Mouse (Mus musculus) 416B (cell line): ENCODE measurements around the gene Mrc1.
"Not testable (repeated sequence)": the region's sequence is repeated elsewhere in the genome, so short reads cannot be mapped to it uniquely, and the experiment has no call there.

Experiments
- DNase-seq: peaks from one replicate; pipeline ENCODE4 v3.0.0; 2011; ENCODE audit warnings: low read depth

Mrc1 gene

DNA sequence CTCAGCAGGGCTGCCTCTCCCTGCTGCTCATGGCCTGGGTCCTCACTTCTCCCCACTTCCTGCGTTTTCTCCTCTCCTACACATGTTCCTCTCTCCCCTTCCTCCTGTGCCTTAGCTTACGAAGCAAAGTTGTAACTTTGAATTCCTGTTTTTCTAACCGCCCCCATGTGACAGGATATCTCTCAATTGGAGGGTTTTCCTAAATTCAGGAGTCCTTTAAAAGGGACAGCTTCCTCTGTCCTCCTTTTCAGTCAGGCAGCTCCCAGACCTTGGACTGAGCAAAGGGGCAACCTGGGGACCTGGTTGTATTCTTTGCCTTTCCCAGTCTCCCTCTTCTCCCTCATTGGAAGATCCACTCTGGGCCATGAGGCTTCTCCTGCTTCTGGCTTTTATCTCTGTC is at the start of gene Mrc1:
Gene Mrc1 (plus strand): TSS at position 244 of the 400 bp plus-strand sequence.
- no peak for DNase-seq

GRCm38 (mm10) chr2:14184375-14184774 is 44.8 kb upstream of the Mrc1 start:
- peak; percentile 29 for DNase-seq

DNA sequence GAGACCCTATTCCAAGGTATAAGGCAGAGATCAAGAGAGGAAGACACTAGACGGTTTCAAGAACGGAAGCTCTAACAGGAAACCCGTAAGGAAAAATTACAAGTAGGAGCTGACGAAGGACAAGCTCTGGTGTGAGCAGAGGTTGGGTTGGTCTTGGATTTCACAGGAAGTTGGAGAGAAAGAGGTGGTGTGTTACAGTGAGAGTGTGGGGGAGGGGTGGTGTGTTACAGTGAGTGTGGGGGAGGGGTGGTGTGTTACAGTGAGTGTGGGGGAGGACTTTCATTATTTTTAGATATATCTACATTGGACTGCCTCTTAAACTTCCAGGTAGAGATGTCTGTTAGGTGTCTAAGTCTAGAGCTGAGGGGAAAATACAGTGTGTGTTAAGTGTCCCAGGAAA is 38.5 kb upstream of the Mrc1 start:
- DNase-seq: no peak

GRCm38 (mm10) chr2:14191601-14192000 is 37.6 kb upstream of the Mrc1 start:
- no peak for DNase-seq

GRCm38 (mm10) chr2:14192046-14192445 is 37.1 kb upstream of the Mrc1 start:
- peak; percentile 25 for DNase-seq

- DNase-seq: not testable (repeated sequence)
These were observed 30.8 kb upstream of the Mrc1 start for GRCm38 (mm10) chr2:14198325-14198903.

DNA sequence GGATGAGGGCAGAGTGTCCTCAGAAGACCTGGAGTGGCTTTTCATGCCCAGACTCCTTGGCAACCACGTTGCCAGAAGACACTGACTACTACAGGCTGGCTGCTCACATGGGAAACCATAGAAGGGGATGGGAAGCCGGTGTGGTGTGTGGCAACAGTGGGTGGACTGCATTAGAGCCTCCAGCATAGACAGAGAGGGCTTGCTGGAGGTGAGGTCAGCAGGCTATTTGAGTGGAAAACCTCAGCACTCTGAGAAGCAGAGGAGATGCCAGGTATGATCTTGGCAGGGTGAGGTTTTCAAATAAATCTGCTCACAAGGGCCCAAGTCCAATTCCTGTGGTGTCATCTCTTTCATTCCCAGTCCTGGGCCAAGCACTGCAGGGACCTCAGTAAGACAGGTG is 29.6 kb upstream of the Mrc1 start:
- peak; percentile 42 for DNase-seq

DNA sequence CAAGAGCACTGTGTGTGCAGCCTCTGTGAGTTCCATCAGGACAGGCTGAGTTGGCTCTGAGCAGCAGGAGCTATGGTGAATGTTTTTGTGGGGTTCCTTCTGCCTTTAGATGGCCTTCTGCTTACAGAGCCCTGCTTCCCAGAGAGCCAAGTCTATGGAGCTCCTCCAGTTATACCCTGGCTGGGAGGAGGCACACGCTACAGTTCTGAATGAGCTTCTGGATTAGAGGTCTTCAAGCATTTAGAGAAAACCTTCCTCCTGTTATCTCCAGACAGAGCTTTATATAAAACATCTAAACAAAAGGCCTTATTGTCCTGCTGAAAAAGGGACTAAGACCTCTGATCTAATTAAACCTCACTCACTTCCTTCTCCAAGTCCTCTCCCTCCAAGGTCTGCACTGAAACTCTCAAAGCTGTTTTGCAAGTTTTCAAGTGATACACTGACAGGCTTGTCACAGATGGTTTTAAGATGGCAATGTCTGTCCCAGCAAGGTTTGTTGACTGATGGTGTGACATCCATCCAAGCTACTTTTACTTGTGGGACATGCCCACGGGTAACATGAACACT is 28.2 kb upstream of the Mrc1 start:
- not testable (repeated sequence) for DNase-seq

DNA sequence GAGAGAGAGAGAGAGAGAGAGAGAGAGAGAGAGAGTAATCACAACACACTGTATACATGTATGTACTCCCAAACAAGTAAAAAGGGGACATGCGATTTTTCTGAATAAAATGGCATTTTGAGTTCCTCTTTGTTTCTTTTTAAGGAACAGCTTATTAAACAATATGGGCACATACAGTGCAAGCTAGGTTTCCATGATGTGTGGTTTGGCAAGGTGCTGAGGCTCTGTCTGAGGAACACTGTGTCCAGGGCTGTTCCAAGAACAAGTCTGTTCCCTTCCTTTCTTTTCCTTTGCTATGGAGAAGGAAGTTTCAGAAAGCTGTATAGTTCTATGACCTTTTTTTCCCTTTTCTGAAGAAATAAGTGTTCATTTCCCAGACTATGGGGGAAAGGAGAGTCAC is 24.9 kb upstream of the Mrc1 start:
- DNase-seq: no peak

DNA sequence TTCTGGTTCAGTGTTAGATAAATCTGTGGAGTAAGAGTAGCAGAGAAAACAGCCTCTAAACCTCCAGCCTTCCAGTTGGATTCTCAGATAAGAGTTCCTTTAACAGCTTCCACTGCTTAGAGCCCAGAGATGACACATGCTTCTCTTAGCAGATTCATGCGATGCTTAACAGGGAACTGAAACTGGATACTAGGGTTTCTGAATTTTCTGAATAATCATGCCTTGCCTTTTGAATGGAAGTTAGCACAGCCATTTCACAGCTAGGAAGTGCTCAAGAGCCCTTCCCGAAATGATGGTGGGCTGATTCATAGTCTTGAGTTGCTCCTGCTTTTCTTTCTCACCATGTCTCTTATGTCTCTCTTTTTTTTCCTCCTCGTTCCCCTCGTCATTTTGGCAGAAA is 22.4 kb upstream of the Mrc1 start:
- DNase-seq: no peak

DNA sequence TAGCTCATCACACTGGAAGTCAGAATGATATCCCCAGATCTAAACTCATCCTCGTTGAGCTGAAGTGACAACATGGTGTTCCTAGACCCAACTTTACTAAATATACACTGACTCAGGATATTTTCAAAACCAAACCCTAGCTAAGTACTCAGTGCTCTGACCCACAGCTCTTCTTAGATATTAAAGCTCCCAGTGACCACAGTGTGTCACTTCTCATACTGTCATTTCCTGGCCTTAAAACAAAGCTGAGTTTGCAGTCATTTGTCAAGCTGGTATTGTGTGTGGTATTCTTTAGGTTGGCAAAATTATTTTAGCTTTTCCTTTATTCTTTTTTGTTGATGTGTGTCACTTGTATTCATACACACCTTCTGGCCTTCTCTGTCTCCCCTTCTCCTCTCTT is 18.5 kb upstream of the Mrc1 start:
- peak; percentile 79 for DNase-seq

DNA sequence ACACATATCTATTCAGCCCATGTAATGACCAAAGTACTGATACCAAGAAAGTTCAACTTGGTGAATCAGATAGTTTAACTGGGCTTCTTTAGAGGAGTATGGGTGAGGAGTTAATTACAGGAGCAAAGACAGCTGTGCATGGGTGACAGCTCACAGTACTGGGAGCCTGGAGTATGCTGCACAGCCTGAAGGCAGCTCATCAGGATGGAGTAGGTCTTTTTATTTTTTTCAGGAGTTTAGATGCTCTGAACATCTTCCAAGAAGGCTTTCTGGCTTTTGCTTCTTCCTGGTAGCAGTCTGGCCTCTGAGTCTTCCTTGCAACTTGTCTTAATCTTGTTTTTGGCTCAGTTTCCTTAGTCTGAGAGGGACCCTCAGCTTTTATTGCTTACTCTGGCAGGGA is 17.6 kb upstream of the Mrc1 start:
- DNase-seq: no peak

DNA sequence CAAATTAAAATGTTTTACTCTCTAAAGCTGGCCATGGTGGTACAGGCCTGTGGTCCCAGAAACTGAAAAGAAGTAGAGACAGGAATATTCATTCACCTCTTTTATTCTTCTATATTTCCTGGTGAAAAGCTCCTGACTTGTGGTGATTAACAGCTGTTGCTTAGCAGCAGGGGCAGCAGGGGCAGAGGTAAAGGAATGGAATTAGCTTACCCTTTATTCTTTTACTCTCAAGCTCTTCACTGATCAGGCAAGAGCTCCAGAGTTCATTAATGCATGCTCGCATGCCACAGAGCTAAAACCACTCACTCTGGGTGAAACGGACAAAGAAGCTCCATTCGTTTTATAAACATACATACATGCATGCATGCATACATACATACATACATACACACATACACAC is 14.4 kb upstream of the Mrc1 start:
- DNase-seq: no peak

- no peak for DNase-seq
These were observed 12.5 kb upstream of the Mrc1 start for GRCm38 (mm10) chr2:14216653-14217052.

- no peak for DNase-seq
These were observed 11.1 kb upstream of the Mrc1 start for GRCm38 (mm10) chr2:14218126-14218525.

DNA sequence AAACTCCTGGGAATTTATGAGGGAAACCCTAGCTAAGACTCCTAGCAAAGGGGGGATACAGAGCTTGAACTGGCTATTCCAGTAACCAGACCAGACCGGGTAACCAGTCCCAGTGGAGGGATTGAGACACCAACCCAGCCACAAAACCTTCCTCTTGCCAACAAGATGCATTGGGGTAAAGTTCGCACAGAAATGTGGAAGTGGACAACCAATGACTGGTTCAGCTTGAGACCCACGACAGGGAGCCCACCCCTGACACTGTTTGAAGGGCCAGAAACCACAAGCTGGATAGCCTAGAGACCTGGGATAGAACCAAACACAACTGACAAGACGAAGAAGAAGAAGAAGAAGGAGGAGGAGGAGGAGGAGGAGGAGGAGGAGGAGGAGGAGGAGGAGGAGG is 4.8 kb upstream of the Mrc1 start:
- no peak for DNase-seq

GRCm38 (mm10) chr2:14228495-14228894 is 697 bp upstream of the Mrc1 start:
- peak; percentile 61 for DNase-seq

DNA sequence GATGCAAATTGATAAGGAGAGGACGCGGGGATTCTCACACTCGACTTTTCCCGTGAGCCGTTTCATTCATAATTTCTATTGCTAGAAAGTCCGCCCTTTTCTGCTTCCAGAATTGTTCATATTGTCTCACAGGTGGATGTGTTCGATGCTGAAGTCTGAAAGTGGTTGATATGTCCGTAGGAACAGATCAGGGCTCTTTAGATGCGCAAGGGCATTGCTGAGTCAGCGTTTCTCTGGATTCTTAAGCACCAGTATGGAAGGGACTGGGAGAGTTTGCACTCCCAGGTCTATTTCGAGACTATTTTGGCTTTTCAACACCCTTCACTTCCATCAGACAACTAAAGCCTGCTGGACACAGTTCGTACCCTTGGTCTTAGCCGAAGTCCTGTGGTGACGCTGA is 787 bp downstream of the Mrc1 start:
- DNase-seq: no peak

- DNase-seq: no peak
These were observed 3.7 kb downstream of the Mrc1 start for GRCm38 (mm10) chr2:14232897-14233296.

DNA sequence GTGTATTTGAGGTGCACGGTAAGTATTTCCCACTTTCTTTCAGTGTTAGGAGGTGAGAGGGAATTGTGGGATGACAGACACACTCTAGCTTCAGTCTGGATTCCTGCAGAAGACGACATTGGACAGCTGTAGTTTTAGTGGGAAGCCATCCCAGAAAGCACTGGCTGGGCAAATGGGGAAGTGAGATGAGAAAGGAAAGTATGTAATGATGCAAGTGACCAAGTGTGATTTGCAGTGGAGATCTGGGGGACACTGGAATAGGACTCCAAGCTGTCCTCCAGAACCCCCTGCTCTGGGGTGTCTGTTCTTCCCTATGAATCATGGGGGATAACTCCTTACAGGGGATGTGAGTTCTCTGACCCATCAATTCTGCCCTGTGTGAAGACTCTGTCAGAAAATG is 4.8 kb downstream of the Mrc1 start:
- DNase-seq: no peak

- DNase-seq: no peak
These were observed 6.1 kb downstream of the Mrc1 start for GRCm38 (mm10) chr2:14235319-14235718.

- no peak for DNase-seq
These were observed 7.7 kb downstream of the Mrc1 start for GRCm38 (mm10) chr2:14236920-14237319.

- DNase-seq: no peak
These were observed 8.5 kb downstream of the Mrc1 start for GRCm38 (mm10) chr2:14237723-14238122.

DNA sequence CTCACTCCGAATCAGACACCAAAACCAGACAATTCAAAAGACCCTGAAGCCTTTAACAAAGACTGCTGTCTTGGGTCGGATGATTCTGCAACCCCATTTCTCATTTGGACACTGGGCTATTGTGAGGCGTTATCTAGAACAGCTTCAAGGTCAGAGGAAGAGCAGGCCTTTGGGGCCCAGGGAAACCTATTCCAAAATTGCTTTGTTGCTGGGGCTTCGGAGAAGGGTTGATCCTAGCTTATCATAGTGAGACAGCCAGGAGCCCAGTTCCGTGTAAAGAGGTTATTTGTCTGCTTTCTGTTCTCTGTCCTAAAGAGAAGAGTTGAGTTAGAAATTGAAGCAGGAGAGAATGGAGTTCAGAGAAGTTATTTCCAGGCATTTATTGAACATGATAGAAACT is 10.0 kb downstream of the Mrc1 start:
- DNase-seq: no peak
